Mouse (Mus musculus) liver, embryonic 13.5 days (tissue): ENCODE measurements at regions not wholly inside any gene's neighbourhood (a gene's known extent, or its start where the extent isn't known, plus 50 kb on each side); places are given as distances from the start of the nearest gene placed in this dataset.

Source experiments
- ATAC-seq: fragments of 200-750 bp; cut with Nextera tagmentation; 2 replicates; pipeline ENCODE4 v1.8.0; 2017; ENCODE audit warnings: low read depth, mild to moderate bottlenecking, moderate number of reproducible peaks, moderate library complexity
- DNase-seq: peaks from one replicate; pipeline ENCODE4 v3.0.0; 2022
- H3K27ac ChIP-seq: fragments of 300-500 bp; sonication (generic); 2 replicates; pipeline ENCODE4 v1.5.1; 2015; ENCODE audit warnings: moderate library complexity, mild to moderate bottlenecking, inconsistent platforms
- H3K27me3 ChIP-seq: fragments of 300-500 bp; sonication (generic); 2 replicates; pipeline ENCODE4 v1.6.1; 2015; ENCODE audit warnings: mild to moderate bottlenecking, inconsistent platforms
- H3K36me3 ChIP-seq: fragments of 300-500 bp; sonication (generic); 2 replicates; pipeline ENCODE4 v1.6.1; 2015; ENCODE audit warnings: mild to moderate bottlenecking, inconsistent platforms
- H3K4me1 ChIP-seq: fragments of 300-500 bp; sonication (generic); replicated peaks from 2 replicates; pipeline ENCODE4 v1.6.1; 2015; ENCODE audit warnings: inconsistent platforms
- H3K4me2 ChIP-seq: fragments of 300-500 bp; sonication (generic); 2 replicates; pipeline ENCODE4 v1.6.1; 2015; ENCODE audit warnings: inconsistent platforms, mild to moderate bottlenecking, moderate library complexity
- H3K4me3 ChIP-seq: fragments of 300-500 bp; sonication (generic); replicated peaks from 2 replicates; pipeline ENCODE4 v1.5.1; 2015; ENCODE audit warnings: mild to moderate bottlenecking, inconsistent platforms
- H3K9ac ChIP-seq: fragments of 300-500 bp; sonication (generic); 2 replicates; pipeline ENCODE4 v1.6.1; 2015; ENCODE audit warnings: mild to moderate bottlenecking, inconsistent platforms
- H3K9me3 ChIP-seq: fragments of 300-500 bp; sonication (generic); replicated peaks from 2 replicates; pipeline ENCODE4 v1.6.1; 2016; ENCODE audit warnings: inconsistent platforms
- WGBS: fragments of 180-500 bp; shearing (Covaris S2); methylation state at CpG from one replicate; pipeline ENCODE4 v1.1.7; 2015; ENCODE audit not compliant: insufficient replicate concordance; 5-methylcytosine and 5-hydroxymethylcytosine counted together

- no peak overlapping the region for H3K27ac ChIP-seq
- no peaks in the 10 kb centered on the region for H3K36me3 ChIP-seq
- no peaks in the 10 kb centered on the region for H3K27me3 ChIP-seq
- no peaks in the 10 kb centered on the region for H3K4me1 ChIP-seq
- no peak overlapping the region for H3K4me2 ChIP-seq
- no peaks in the 10 kb centered on the region for H3K9me3 ChIP-seq
- DNase-seq (no peak), ATAC-seq (no peak)
- no peak overlapping the region for H3K9ac ChIP-seq
- WGBS, result 75% methylated on average over 6 of the region's 6 CpGs
- no peak overlapping the region for H3K4me3 ChIP-seq
Measured at GRCm38 (mm10) chr15:96845221-96845620, 145.7 kb upstream of the Slc38a2 start.

GRCm38 (mm10) chr15:96844290-96844689 is 144.8 kb upstream of the Slc38a2 start:
- H3K27ac ChIP-seq, result no peak overlapping the region
- ATAC-seq (no peak), DNase-seq (no peak)
- no peak overlapping the region for H3K9ac ChIP-seq
- no peaks in the 10 kb centered on the region for H3K4me1 ChIP-seq
- no peak overlapping the region for H3K4me2 ChIP-seq
- no peaks in the 10 kb centered on the region for H3K9me3 ChIP-seq
- WGBS, result 72% methylated on average over 4 of the region's 4 CpGs
- H3K4me3 ChIP-seq, result no peak overlapping the region
- H3K36me3 ChIP-seq, result no peaks in the 10 kb centered on the region
- no peaks in the 10 kb centered on the region for H3K27me3 ChIP-seq

GRCm38 (mm10) chr15:96843589-96843988 is 144.1 kb upstream of the Slc38a2 start:
- DNase-seq, result no peak
- no peaks in the 10 kb centered on the region for H3K9me3 ChIP-seq
- H3K9ac ChIP-seq, result no peak overlapping the region
- 76% methylated on average over 7 of the region's 7 CpGs for WGBS
- H3K4me3 ChIP-seq, result no peak overlapping the region
- no peaks in the 10 kb centered on the region for H3K27me3 ChIP-seq
- no peaks in the 10 kb centered on the region for H3K36me3 ChIP-seq
- ATAC-seq, result no peak
- H3K4me2 ChIP-seq, result no peak overlapping the region
- no peaks in the 10 kb centered on the region for H3K4me1 ChIP-seq
- H3K27ac ChIP-seq, result no peak overlapping the region

- H3K27ac ChIP-seq, result no peak overlapping the region
- no peak for ATAC-seq
Measured at GRCm38 (mm10) chr15:96842881-96843280, 143.4 kb upstream of the Slc38a2 start.

DNA sequence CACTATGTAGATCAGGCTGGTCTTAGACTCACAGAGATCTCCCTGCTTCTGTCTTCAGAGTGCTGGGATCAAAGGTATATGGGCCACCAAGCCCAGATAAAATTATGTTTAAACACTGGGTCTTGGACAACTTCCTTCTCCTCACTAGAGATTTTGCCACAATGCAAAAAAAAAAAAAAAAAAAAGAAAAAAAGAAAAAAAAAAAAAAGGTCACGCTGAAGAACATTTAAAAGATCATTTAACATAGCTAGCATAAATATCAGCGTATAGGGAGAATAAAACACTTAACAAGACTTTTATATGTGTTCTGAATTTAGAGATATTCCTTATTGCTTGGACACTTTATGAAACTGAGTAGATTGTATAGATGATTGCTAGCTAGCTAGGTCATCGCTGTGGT is 137.1 kb upstream of the Slc38a2 start:
- peaks cover 3% of the 10 kb centered on the region for H3K4me1 ChIP-seq
- H3K9ac ChIP-seq, result no peak overlapping the region
- H3K4me3 ChIP-seq, result no peak overlapping the region
- H3K4me2 ChIP-seq, result no peak overlapping the region
- no peaks in the 10 kb centered on the region for H3K9me3 ChIP-seq
- DNase-seq (no peak), ATAC-seq (no peak)
- H3K27me3 ChIP-seq, result no peaks in the 10 kb centered on the region
- H3K36me3 ChIP-seq, result no peaks in the 10 kb centered on the region
- WGBS, result 70% methylated on average over 3 of the region's 3 CpGs
- no peak overlapping the region for H3K27ac ChIP-seq

More at GRCm38 (mm10) chr15:96842881-96843280, 143.4 kb upstream of the Slc38a2 start:
- Histone ChIP-seq H3K27me3 (no peaks in the 10 kb centered on the region), H3K4me1 (no peaks in the 10 kb centered on the region), H3K9ac (no peak overlapping the region), H3K4me3 (no peak overlapping the region), H3K9me3 (no peaks in the 10 kb centered on the region), H3K36me3 (no peaks in the 10 kb centered on the region), H3K4me2 (no peak overlapping the region)
- 52% methylated on average over 3 of the region's 3 CpGs for WGBS
- no peak for DNase-seq

GRCm38 (mm10) chr15:96834862-96835261 is 135.3 kb upstream of the Slc38a2 start:
- Histone ChIP-seq H3K4me2 (no peak overlapping the region), H3K9ac (no peak overlapping the region), H3K27me3 (no peaks in the 10 kb centered on the region), H3K36me3 (no peaks in the 10 kb centered on the region), H3K27ac (no peak overlapping the region), H3K4me3 (no peak overlapping the region), H3K9me3 (no peaks in the 10 kb centered on the region), H3K4me1 (peaks cover 3% of the 10 kb centered on the region)
- ATAC-seq (no peak), DNase-seq (no peak)
- WGBS, result 68% methylated on average over 9 of the region's 9 CpGs

- no peak overlapping the region for H3K4me2 ChIP-seq
- H3K9me3 ChIP-seq, result no peaks in the 10 kb centered on the region
- H3K27ac ChIP-seq, result no peak overlapping the region
- H3K4me3 ChIP-seq, result no peak overlapping the region
- no peaks in the 10 kb centered on the region for H3K36me3 ChIP-seq
- H3K4me1 ChIP-seq, result peaks cover 3% of the 10 kb centered on the region
- WGBS, result 71% methylated on average over 10 of the region's 10 CpGs
- no peak overlapping the region for H3K9ac ChIP-seq
- ATAC-seq, result no peak
- no peak for DNase-seq
- no peaks in the 10 kb centered on the region for H3K27me3 ChIP-seq
Measured at GRCm38 (mm10) chr15:96834162-96834843, 134.8 kb upstream of the Slc38a2 start.

GRCm38 (mm10) chr15:96832389-96832788 is 132.9 kb upstream of the Slc38a2 start:
- no peaks in the 10 kb centered on the region for H3K36me3 ChIP-seq
- peak overlapping the region; percentile 32; the same call in 1 of the 2 replicates for H3K4me2 ChIP-seq
- ATAC-seq (peak; percentile 50; the same call in 1 of the 2 replicates), DNase-seq (no peak)
- H3K4me3 ChIP-seq, result no peak overlapping the region
- H3K9me3 ChIP-seq, result no peaks in the 10 kb centered on the region
- no peaks in the 10 kb centered on the region for H3K27me3 ChIP-seq
- H3K4me1 ChIP-seq, result peaks cover 3% of the 10 kb centered on the region
- WGBS, result 70% methylated on average over 10 of the region's 10 CpGs
- no peak overlapping the region for H3K9ac ChIP-seq
- H3K27ac ChIP-seq, result no peak overlapping the region

DNA sequence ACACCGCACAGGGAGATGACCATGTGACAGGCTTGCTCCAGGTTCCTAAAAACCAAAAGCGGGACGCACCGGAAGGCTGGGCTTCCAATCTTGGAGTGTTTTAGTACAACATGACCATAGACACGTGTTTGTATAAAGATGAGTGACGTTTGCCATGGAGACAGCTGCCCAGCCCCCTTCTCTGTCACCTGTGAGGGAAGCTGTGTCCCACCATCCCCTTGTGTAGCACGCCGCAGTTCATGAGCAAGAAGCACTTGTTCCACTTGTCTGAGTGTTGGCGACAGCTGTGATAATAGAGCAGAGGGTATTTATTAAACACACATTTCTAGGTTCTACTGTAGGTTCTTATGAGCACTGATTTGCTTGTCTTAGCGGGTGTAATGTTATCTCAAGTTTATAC is 131.7 kb upstream of the Slc38a2 start:
- Histone ChIP-seq H3K9ac (no peak overlapping the region), H3K27ac (no peak overlapping the region), H3K4me2 (no peak overlapping the region), H3K9me3 (no peaks in the 10 kb centered on the region), H3K27me3 (no peaks in the 10 kb centered on the region), H3K36me3 (no peaks in the 10 kb centered on the region), H3K4me3 (no peak overlapping the region), H3K4me1 (peaks cover 3% of the 10 kb centered on the region)
- ATAC-seq (no peak), DNase-seq (no peak)
- WGBS, result 74% methylated on average over 10 of the region's 10 CpGs

DNA sequence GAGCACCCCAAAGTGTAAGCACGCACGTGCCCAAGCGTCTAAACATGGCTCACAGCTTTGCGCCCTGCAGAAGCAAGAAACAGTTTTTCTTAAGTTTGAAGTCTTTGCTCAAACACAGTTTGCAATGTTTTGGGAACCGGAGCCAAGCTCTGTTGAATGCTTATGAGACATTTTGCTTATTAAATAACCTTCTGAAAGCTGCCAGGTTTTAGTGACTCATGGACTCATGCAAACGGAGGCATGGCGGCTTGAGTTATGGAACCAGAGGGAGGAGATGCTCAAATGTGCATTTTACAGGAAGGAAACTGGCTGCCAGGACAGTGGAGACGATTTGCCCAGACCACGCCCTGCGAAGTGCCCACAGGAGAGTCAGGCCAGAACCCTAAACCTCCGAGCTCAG is 131.0 kb upstream of the Slc38a2 start:
- no peaks in the 10 kb centered on the region for H3K27me3 ChIP-seq
- H3K4me2 ChIP-seq, result no peak overlapping the region
- no peak overlapping the region for H3K9ac ChIP-seq
- no peak overlapping the region for H3K27ac ChIP-seq
- peaks cover 3% of the 10 kb centered on the region for H3K4me1 ChIP-seq
- no peak overlapping the region for H3K4me3 ChIP-seq
- no peaks in the 10 kb centered on the region for H3K9me3 ChIP-seq
- 69% methylated on average over 11 of the region's 11 CpGs for WGBS
- no peak for DNase-seq
- no peaks in the 10 kb centered on the region for H3K36me3 ChIP-seq
- ATAC-seq, result no peak

DNA sequence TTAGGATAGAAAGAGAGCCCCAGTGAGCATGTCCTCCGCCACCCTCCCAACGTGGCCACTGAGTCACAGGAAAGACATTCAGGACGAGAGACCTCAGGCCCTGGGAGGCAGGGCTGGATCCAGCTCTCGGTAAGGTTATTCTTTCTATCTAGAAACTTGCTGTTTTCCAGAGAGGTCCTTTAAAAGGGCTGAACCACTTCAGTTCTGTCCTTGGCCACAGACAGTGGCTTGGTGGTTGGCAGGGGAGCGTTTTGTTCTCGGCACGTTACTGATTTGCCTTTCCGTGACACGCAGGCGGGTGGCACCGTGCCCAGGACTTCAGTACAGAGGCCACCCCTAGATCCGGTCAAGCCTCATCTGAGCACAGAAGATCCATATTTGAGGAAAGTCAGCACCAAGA is 130.4 kb upstream of the Slc38a2 start:
- H3K27me3 ChIP-seq, result no peaks in the 10 kb centered on the region
- no peak for DNase-seq
- H3K4me2 ChIP-seq, result no peak overlapping the region
- no peaks in the 10 kb centered on the region for H3K36me3 ChIP-seq
- H3K9me3 ChIP-seq, result no peaks in the 10 kb centered on the region
- 83% methylated on average over 12 of the region's 12 CpGs for WGBS
- H3K4me1 ChIP-seq, result peaks cover 3% of the 10 kb centered on the region
- H3K27ac ChIP-seq, result no peak overlapping the region
- no peak overlapping the region for H3K4me3 ChIP-seq
- no peak overlapping the region for H3K9ac ChIP-seq
- ATAC-seq, result no peak

DNA sequence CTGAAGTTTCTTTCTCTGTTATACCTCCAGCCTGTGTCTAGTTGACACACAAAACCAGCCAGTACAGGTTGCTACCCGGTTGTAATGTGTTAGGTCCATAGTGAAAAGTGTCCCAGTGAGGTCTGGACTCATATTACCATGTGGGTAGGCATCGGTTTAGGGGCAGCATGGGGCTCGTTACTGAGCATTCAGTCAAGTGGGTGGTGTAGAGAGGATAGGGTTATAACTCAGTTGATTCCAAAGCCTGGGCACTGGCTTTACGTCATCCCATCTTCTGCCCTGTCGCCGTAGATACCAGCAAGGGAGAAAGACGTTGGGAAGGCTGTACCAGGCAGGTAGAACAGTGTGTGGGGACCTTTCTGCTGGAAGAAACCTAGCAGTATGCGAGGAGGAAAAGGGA is 129.2 kb upstream of the Slc38a2 start:
- Histone ChIP-seq H3K36me3 (no peaks in the 10 kb centered on the region), H3K9ac (no peak overlapping the region), H3K27me3 (no peaks in the 10 kb centered on the region), H3K9me3 (no peaks in the 10 kb centered on the region), H3K4me3 (no peak overlapping the region), H3K27ac (no peak overlapping the region), H3K4me1 (peaks cover 3% of the 10 kb centered on the region), H3K4me2 (no peak overlapping the region)
- 71% methylated on average over 8 of the region's 8 CpGs for WGBS
- no peak for ATAC-seq
- DNase-seq, result no peak
